Mouse (Mus musculus) frontal cortex, adult (tissue): ENCODE measurements at regions not wholly inside any gene's neighbourhood (a gene's known extent, or its start where the extent isn't known, plus 50 kb on each side); places are given as distances from the start of the nearest gene placed in this dataset.
A peak's percentile ranks its signal among the peaks of the same experiment; 100 is the strongest.

Experiments used
- ATAC-seq: cut with Nextera tagmentation; 2 replicates; pipeline ENCODE4 v1.9.2; 2017; ENCODE audit warnings: mild to moderate bottlenecking, moderate library complexity, mixed read lengths; ENCODE audit not compliant: low TSS enrichment

GRCm38 (mm10) chr14:38062271-38062670, 927.2 kb upstream of the Ghitm start:
- ATAC-seq: no peak

- peak; percentile 44 for ATAC-seq
Measured at GRCm38 (mm10) chr14:38053770-38054169, 918.7 kb upstream of the Ghitm start.
